Mouse (Mus musculus) embryonic facial prominence, embryonic 14.5 days (tissue): Measurements from ENCODE around the gene Pou4f2. TPM values are rescaled to one million over a fixed set of nuclear protein-coding genes. Genes with fewer than 3 reads are reported as not detected.

ENCODE experiments used
- ATAC-seq: fragments of 200-750 bp; cut with Nextera tagmentation; 2 replicates; pipeline ENCODE4 v1.8.0; 2017; ENCODE audit warnings: low read depth, moderate number of reproducible peaks, moderate TSS enrichment
- DNase-seq: peaks from one replicate; pipeline ENCODE4 v3.0.0-alpha.2; 2015; ENCODE audit warnings: low spot score
- H3K27ac ChIP-seq: fragments of 300-500 bp; sonication (generic); replicated peaks from 2 replicates; pipeline ENCODE4 v1.5.1; 2014; ENCODE audit warnings: low read depth, mild to moderate bottlenecking, low read length, moderate library complexity
- H3K27me3 ChIP-seq: fragments of 300-500 bp; sonication (generic); replicated peaks from 2 replicates; pipeline ENCODE4 v1.6.1; 2014; ENCODE audit warnings: low read length; ENCODE audit not compliant: control insufficient read depth, insufficient read depth
- H3K36me3 ChIP-seq: fragments of 300-500 bp; sonication (generic); 2 replicates; pipeline ENCODE4 v1.6.1; 2014; ENCODE audit warnings: low read length, mixed read lengths; ENCODE audit not compliant: control insufficient read depth, insufficient read depth
- H3K4me1 ChIP-seq: fragments of 300-500 bp; sonication (generic); 2 replicates; pipeline ENCODE4 v1.6.1; 2014; ENCODE audit warnings: antibody characterized with exemption, low read length; ENCODE audit not compliant: control insufficient read depth, insufficient read depth
- H3K4me2 ChIP-seq: fragments of 300-500 bp; sonication (generic); 2 replicates; pipeline ENCODE4 v1.6.1; 2014; ENCODE audit warnings: low read depth, mild to moderate bottlenecking, low read length, moderate library complexity, mixed read lengths
- H3K4me3 ChIP-seq: fragments of 300-500 bp; sonication (generic); 2 replicates; pipeline ENCODE4 v1.5.1; 2014; ENCODE audit warnings: low read depth, mild to moderate bottlenecking, low read length
- H3K9ac ChIP-seq: fragments of 300-500 bp; sonication (generic); 2 replicates; pipeline ENCODE4 v1.6.1; 2014; ENCODE audit warnings: low read depth, mild to moderate bottlenecking, low read length, moderate library complexity, mixed read lengths
- H3K9me3 ChIP-seq: fragments of 300-500 bp; sonication (generic); 2 replicates; pipeline ENCODE4 v1.6.1; 2016; ENCODE audit warnings: low read length; ENCODE audit not compliant: control insufficient read depth
- WGBS: fragments of 180-500 bp; shearing (Covaris S2); extraction: QIAGEN DNeasy Blood & Tissue Kit; methylation state at CpG from one replicate; pipeline ENCODE4 v1.1.7; 2014; 5-methylcytosine and 5-hydroxymethylcytosine counted together
- polyA plus RNA-seq: library from polyadenylated mRNA; unstranded; fragments of >200 nt; fragmentation: Nextera tagmentation; extraction: Ambion mirVana; gene quantifications from 2 replicates; pipeline ENCODE4 v1.2.1, GENCODE M21; 2014

Pou4f2 gene
- 0.24 and 0.25 TPM in 2 replicates for polyA plus RNA-seq

GRCm38 (mm10) chr8:78436071-78436651 is at the start of gene Pou4f2:
TSS of gene Pou4f2 (minus strand) at chr8:78436645.
- Histone ChIP-seq H3K4me2 (peak within 1 kb of the TSS; percentile 72), H3K9ac (no peak within 1 kb of the TSS), H3K9me3 (no peaks in the 10 kb centered on the region), H3K27ac (no peak within 1 kb of the TSS), H3K4me1 (peaks cover 3% of the 10 kb centered on the region; the same call in 1 of the 2 replicates), H3K36me3 (no peaks in the 10 kb centered on the region), H3K4me3 (peak within 1 kb of the TSS; percentile 44), H3K27me3 (peaks cover 94% of the 10 kb centered on the region)
- peak; percentile 56; the same call in 1 of the 2 replicates for ATAC-seq
- 2% methylated on average over 22 of the region's 54 CpGs for WGBS
- no peak for DNase-seq

GRCm38 (mm10) chr8:78477051-78477829 is 40.8 kb upstream of the Pou4f2 start:
- Histone ChIP-seq H3K9ac (no peak overlapping the region), H3K27me3 (no peaks in the 10 kb centered on the region), H3K36me3 (no peaks in the 10 kb centered on the region), H3K9me3 (no peaks in the 10 kb centered on the region), H3K4me3 (no peak overlapping the region), H3K27ac (no peak overlapping the region), H3K4me2 (no peak overlapping the region), H3K4me1 (no peaks in the 10 kb centered on the region)
- no peak for ATAC-seq
- WGBS = 35% methylated on average over 6 of the region's 6 CpGs
- DNase-seq = peak; percentile 50

GRCm38 (mm10) chr8:78467889-78468288 is 31.4 kb upstream of the Pou4f2 start:
- 88% methylated on average over 2 of the region's 2 CpGs for WGBS
- no peak for ATAC-seq
- no peak overlapping the region for H3K4me3 ChIP-seq

GRCm38 (mm10) chr8:78463941-78464340 is 27.5 kb upstream of the Pou4f2 start:
- no peaks in the 10 kb centered on the region for H3K36me3 ChIP-seq
- no peak for ATAC-seq
- DNase-seq = no peak
- H3K27me3 ChIP-seq = no peaks in the 10 kb centered on the region
- H3K4me3 ChIP-seq = no peak overlapping the region
- H3K4me1 ChIP-seq = no peaks in the 10 kb centered on the region
- no peak overlapping the region for H3K4me2 ChIP-seq
- peaks cover 8% of the 10 kb centered on the region; the same call in 1 of the 2 replicates for H3K9me3 ChIP-seq
- 83% methylated on average over 2 of the region's 2 CpGs for WGBS
- no peak overlapping the region for H3K9ac ChIP-seq
- no peak overlapping the region for H3K27ac ChIP-seq

More at GRCm38 (mm10) chr8:78467889-78468288, 31.4 kb upstream of the Pou4f2 start:
- no peaks in the 10 kb centered on the region for H3K36me3 ChIP-seq
- peak; percentile 7 for DNase-seq
- no peak overlapping the region for H3K9ac ChIP-seq
- H3K27me3 ChIP-seq = no peaks in the 10 kb centered on the region
- H3K9me3 ChIP-seq = peaks cover 8% of the 10 kb centered on the region; the same call in 1 of the 2 replicates
- H3K27ac ChIP-seq = no peak overlapping the region
- no peak overlapping the region for H3K4me2 ChIP-seq
- no peaks in the 10 kb centered on the region for H3K4me1 ChIP-seq

GRCm38 (mm10) chr8:78456441-78456840 is 20.0 kb upstream of the Pou4f2 start:
- Histone ChIP-seq H3K4me3 (no peak overlapping the region), H3K36me3 (no peaks in the 10 kb centered on the region), H3K27ac (no peak overlapping the region), H3K9me3 (no peaks in the 10 kb centered on the region), H3K4me1 (no peaks in the 10 kb centered on the region), H3K27me3 (no peaks in the 10 kb centered on the region), H3K9ac (no peak overlapping the region), H3K4me2 (no peak overlapping the region)
- no peak for ATAC-seq
- no peak for DNase-seq
- 83% methylated on average over 3 of the region's 3 CpGs for WGBS

GRCm38 (mm10) chr8:78442781-78443180 is 6.3 kb upstream of the Pou4f2 start:
- no peak overlapping the region for H3K9ac ChIP-seq
- DNase-seq (no peak), ATAC-seq (no peak)
- no peaks in the 10 kb centered on the region for H3K36me3 ChIP-seq
- WGBS = 75% methylated on average over 1 of the region's 1 CpGs
- peaks cover 52% of the 10 kb centered on the region for H3K27me3 ChIP-seq
- H3K9me3 ChIP-seq = no peaks in the 10 kb centered on the region
- no peaks in the 10 kb centered on the region for H3K4me1 ChIP-seq
- no peak overlapping the region for H3K4me2 ChIP-seq
- no peak overlapping the region for H3K27ac ChIP-seq
- H3K4me3 ChIP-seq = no peak overlapping the region

GRCm38 (mm10) chr8:78438121-78438520 is 1.7 kb upstream of the Pou4f2 start:
- H3K27ac ChIP-seq = no peak overlapping the region
- H3K4me2 ChIP-seq = peak overlapping the region; percentile 35
- H3K9ac ChIP-seq = no peak overlapping the region
- H3K27me3 ChIP-seq = peaks cover 89% of the 10 kb centered on the region
- WGBS = under 1% methylated on average over 18 of the region's 18 CpGs
- no peaks in the 10 kb centered on the region for H3K36me3 ChIP-seq
- peak overlapping the region; percentile 15; the same call in 1 of the 2 replicates for H3K4me3 ChIP-seq
- peaks cover 3% of the 10 kb centered on the region; the same call in 1 of the 2 replicates for H3K4me1 ChIP-seq
- DNase-seq = peak; percentile 86
- no peaks in the 10 kb centered on the region for H3K9me3 ChIP-seq
- ATAC-seq = 0 out of 2 replicates have a peak, but pooled peaks have one; percentile 21

GRCm38 (mm10) chr8:78437140-78438045 is 948 bp upstream of the Pou4f2 start:
- Histone ChIP-seq H3K9ac (no peak overlapping the region), H3K36me3 (no peaks in the 10 kb centered on the region), H3K27ac (no peak overlapping the region), H3K4me2 (peak overlapping the region; percentile 72), H3K9me3 (no peaks in the 10 kb centered on the region), H3K4me3 (peak overlapping the region; percentile 44; the same call in 1 of the 2 replicates), H3K27me3 (peaks cover 95% of the 10 kb centered on the region), H3K4me1 (peaks cover 3% of the 10 kb centered on the region; the same call in 1 of the 2 replicates)
- ATAC-seq (0 out of 2 replicates have a peak, but pooled peaks have one; percentile 12), DNase-seq (no peak)
- WGBS = 4% methylated on average over 31 of the region's 32 CpGs
